In genomic region chr11:85311645-85312490, GRCm38 (mm10) we compare ENCODE assay signal across 8 mouse cellular contexts. TPM values are rescaled to one million over a fixed set of nuclear protein-coding genes. Genes with fewer than 3 reads are reported as not detected.
A peak's percentile ranks its signal among the peaks of the same experiment; 100 is the strongest.
DNase-seq lines count a peak whose midpoint lies in the region; ATAC-seq and TF ChIP-seq lines count a peak whose summit lies in the region.

No protein-coding gene starts in this region.

- dilution Hi-C loops in CH12.LX (cut with MboI; ENCODE audit: extremely low pct_ligation_motif_present, extremely low pct_unique_long_range_greater_than_20kb, low sequenced_read_pairs), result no loop called here

- DNase-seq in CH12.LX (ENCODE audit: extremely low read depth), result peak; percentile 74
- peak; percentile 91 for DNase-seq in brain, adult 2 months (ENCODE audit: low read depth, low spot score)
- peak; percentile 62 for DNase-seq in testis, postnatal 10 days (ENCODE audit: low spot score)

- peak overlapping the region; percentile 68 for H3K27ac ChIP-seq in CH12.LX (ENCODE audit: insufficient read depth, low read depth)
- H3K27ac ChIP-seq in embryonic fibroblast, embryonic 13.5 days (ENCODE audit: insufficient read depth, low read length), result peak overlapping the region; percentile 91
- H3K27ac ChIP-seq in heart, embryonic 13.5 days (replicated peaks), result peak overlapping the region; percentile 95
- H3K27ac ChIP-seq in kidney, embryonic 16.5 days (ENCODE audit: low read length), result peak overlapping the region; percentile 93
- peak overlapping the region; percentile 96 for H3K27ac ChIP-seq in liver, embryonic 15.5 days (replicated peaks)
- peak overlapping the region; percentile 89 for H3K27ac ChIP-seq in neural tube, embryonic 12.5 days

- H3K79me2 ChIP-seq in CH12.LX (replicated peaks; ENCODE audit: control insufficient read depth, extremely low read depth, insufficient read depth, poor library complexity, severe bottlenecking), result peaks cover 43% of the 10 kb centered on the region

- in situ Hi-C loops in CH12.LX (cut with MboI; ENCODE audit: low pct_ligation_motif_present, low pct_unique_long_range_greater_than_20kb, low sequenced_read_pairs), result no loop called here

- TF ChIP-seq CTCF in CH12.LX (conservative IDR thresholded peaks at IDR 0.05 in 1 of 2, IDR thresholded peaks at IDR 0.05 in 1 of 2; ENCODE audit: low read depth in 2 of 2, low read length in 2 of 2), result peak; percentile 9 to 68; a peak in 2 of 4 replicates
- no peak for TF ChIP-seq CTCF in embryonic fibroblast, embryonic 13.5 days (IDR thresholded peaks at IDR 0.05; ENCODE audit: borderline replicate concordance, insufficient read depth, low read length)

- TF ChIP-seq POLR2A in CH12.LX (IDR thresholded peaks at IDR 0.05; ENCODE audit: low read depth, low read length), result no peak
- no peak for TF ChIP-seq POLR2A in embryonic fibroblast, embryonic 13.5 days (IDR thresholded peaks at IDR 0.05; ENCODE audit: low read depth, low read length)

- H3K9me3 ChIP-seq in CH12.LX (replicated peaks; ENCODE audit: low read length), result peaks cover 3% of the 10 kb centered on the region
- H3K9me3 ChIP-seq in heart, embryonic 13.5 days, result no peaks in the 10 kb centered on the region
- H3K9me3 ChIP-seq in kidney, embryonic 16.5 days (ENCODE audit: low read length), result no peaks in the 10 kb centered on the region
- no peaks in the 10 kb centered on the region for H3K9me3 ChIP-seq in liver, embryonic 15.5 days (replicated peaks)
- H3K9me3 ChIP-seq in neural tube, embryonic 12.5 days, result no peaks in the 10 kb centered on the region

- H3K27me3 ChIP-seq in CH12.LX (replicated peaks), result no peaks in the 10 kb centered on the region
- H3K27me3 ChIP-seq in heart, embryonic 13.5 days (replicated peaks), result no peaks in the 10 kb centered on the region
- no peaks in the 10 kb centered on the region for H3K27me3 ChIP-seq in kidney, embryonic 16.5 days (ENCODE audit: insufficient read depth, low read length)
- no peaks in the 10 kb centered on the region for H3K27me3 ChIP-seq in liver, embryonic 15.5 days
- no peaks in the 10 kb centered on the region for H3K27me3 ChIP-seq in neural tube, embryonic 12.5 days (replicated peaks)

- ATAC-seq in heart, embryonic 13.5 days (ENCODE audit: extremely low read depth, insufficient number of reproducible peaks, low FRiP score, low TSS enrichment), result 0 out of 2 replicates have a peak, but pooled peaks have one; percentile 7
- ATAC-seq in kidney, embryonic 16.5 days (ENCODE audit: low FRiP score, low TSS enrichment), result peak; percentile 32; the same call in 1 of the 2 replicates
- peak; percentile 20 for ATAC-seq in liver, embryonic 15.5 days (ENCODE audit: insufficient read depth)
- peak; percentile 63 for ATAC-seq in neural tube, embryonic 12.5 days (ENCODE audit: low FRiP score, low read depth)

- peak overlapping the region; percentile 62 to 94 (median 70) for H3K4me3 ChIP-seq in CH12.LX (replicated peaks in 1 of 3; ENCODE audit: low read depth in 2 of 3, low read length in 2 of 3, poor library complexity in 1 of 3)
- peak overlapping the region; percentile 74 for H3K4me3 ChIP-seq in embryonic fibroblast, embryonic 13.5 days (ENCODE audit: insufficient read depth, low read length)
- peak overlapping the region; percentile 97 for H3K4me3 ChIP-seq in heart, embryonic 13.5 days
- H3K4me3 ChIP-seq in kidney, embryonic 16.5 days (ENCODE audit: low read length), result peak overlapping the region; percentile 96
- peak overlapping the region; percentile 99 for H3K4me3 ChIP-seq in liver, embryonic 15.5 days (replicated peaks)
- H3K4me3 ChIP-seq in neural tube, embryonic 12.5 days, result peak overlapping the region; percentile 94

- 0% methylated on average over 56 of the region's 56 CpGs for WGBS in heart, embryonic 13.5 days
- WGBS in kidney, embryonic 16.5 days, result 0% methylated on average over 56 of the region's 56 CpGs
- WGBS in liver, embryonic 15.5 days (ENCODE audit: insufficient replicate concordance), result under 1% methylated on average over 56 of the region's 56 CpGs
- WGBS in neural tube, embryonic 12.5 days, result under 1% methylated on average over 50 of the region's 56 CpGs

- peaks cover 4 to 21% of the 10 kb centered on the region in 2 experiments for H3K36me3 ChIP-seq in CH12.LX (replicated peaks in 1 of 2; ENCODE audit: control insufficient read depth in 1 of 2, insufficient read depth in 1 of 2, low read length in 1 of 2)
- peaks cover 18% of the 10 kb centered on the region for H3K36me3 ChIP-seq in heart, embryonic 13.5 days
- H3K36me3 ChIP-seq in kidney, embryonic 16.5 days (ENCODE audit: insufficient read depth, low read length), result peaks cover 4% of the 10 kb centered on the region; the same call in 1 of the 2 replicates
- H3K36me3 ChIP-seq in liver, embryonic 15.5 days (replicated peaks), result peaks cover 27% of the 10 kb centered on the region
- H3K36me3 ChIP-seq in neural tube, embryonic 12.5 days, result peaks cover 8% of the 10 kb centered on the region

- H3K4me1 ChIP-seq in CH12.LX (ENCODE audit: control insufficient read depth in 1 of 2, insufficient read depth in 2 of 2), result peaks cover 4 to 33% of the 10 kb centered on the region in 2 experiments; a peak in 2 of 4 replicates
- H3K4me1 ChIP-seq in embryonic fibroblast, embryonic 13.5 days (ENCODE audit: control insufficient read depth, insufficient read depth, low read length), result no peaks in the 10 kb centered on the region; the same call in 1 of the 2 replicates
- peaks cover 24% of the 10 kb centered on the region for H3K4me1 ChIP-seq in heart, embryonic 13.5 days
- H3K4me1 ChIP-seq in kidney, embryonic 16.5 days (ENCODE audit: insufficient read depth, low read length), result peaks cover 22% of the 10 kb centered on the region
- peaks cover 30% of the 10 kb centered on the region for H3K4me1 ChIP-seq in liver, embryonic 15.5 days (replicated peaks)
- peaks cover 16% of the 10 kb centered on the region for H3K4me1 ChIP-seq in neural tube, embryonic 12.5 days

- H3K4me2 ChIP-seq in CH12.LX (ENCODE audit: insufficient read depth, low read depth, poor library complexity, severe bottlenecking), result peak overlapping the region; percentile 52
- H3K4me2 ChIP-seq in heart, embryonic 13.5 days, result peak overlapping the region; percentile 94
- peak overlapping the region; percentile 89 for H3K4me2 ChIP-seq in kidney, embryonic 16.5 days (replicated peaks; ENCODE audit: low read depth, low read length)
- peak overlapping the region; percentile 85 for H3K4me2 ChIP-seq in liver, embryonic 15.5 days
- peak overlapping the region; percentile 86 for H3K4me2 ChIP-seq in neural tube, embryonic 12.5 days (replicated peaks)

- TF ChIP-seq EP300 in CH12.LX (IDR thresholded peaks at IDR 0.05; ENCODE audit: low read length), result no peak

- peak overlapping the region; percentile 73 for H3K9ac ChIP-seq in CH12.LX (ENCODE audit: insufficient read depth, low read depth)
- H3K9ac ChIP-seq in heart, embryonic 13.5 days, result peak overlapping the region; percentile 98
- H3K9ac ChIP-seq in kidney, embryonic 16.5 days (replicated peaks; ENCODE audit: low read length), result peak overlapping the region; percentile 93
- peak overlapping the region; percentile 97 for H3K9ac ChIP-seq in liver, embryonic 15.5 days
- peak overlapping the region; percentile 94 for H3K9ac ChIP-seq in neural tube, embryonic 12.5 days

- TF ChIP-seq RAD21 in CH12.LX (IDR thresholded peaks at IDR 0.05; ENCODE audit: low read depth, low read length), result peak; percentile 18; the same call in 1 of the 2 replicates

TF ChIP-seq in CH12.LX, 34 proteins besides CTCF, POLR2A, EP300 and RAD21 (continues in another document):
- 0 out of 2 replicates have a peak, but pooled peaks have one; percentile 38 for TF ChIP-seq ZNF384 (IDR thresholded peaks at IDR 0.05; ENCODE audit: low read depth, low read length)
- peak; percentile 29 for TF ChIP-seq SIN3A (IDR thresholded peaks at IDR 0.05; ENCODE audit: low read length)
- TF ChIP-seq MYC (IDR thresholded peaks at IDR 0.05; ENCODE audit: low read depth, low read length), result peak; percentile 40
- TF ChIP-seq TCF12 (IDR thresholded peaks at IDR 0.05; ENCODE audit: low read depth, low read length), result no peak
- TF ChIP-seq SMC3 (IDR thresholded peaks at IDR 0.05; ENCODE audit: low read depth, low read length), result peak; percentile 31; the same call in 1 of the 2 replicates
- 0 out of 2 replicates have a peak, but pooled peaks have one; percentile 74 for TF ChIP-seq UBTF (IDR thresholded peaks at IDR 0.05; ENCODE audit: low read depth, low read length)
- TF ChIP-seq ELF1 (IDR thresholded peaks at IDR 0.05; ENCODE audit: low read depth, low read length), result no peak
- TF ChIP-seq MAFK (IDR thresholded peaks at IDR 0.05; ENCODE audit: insufficient replicate concordance, low read length), result no peak
- TF ChIP-seq HCFC1 (IDR thresholded peaks at IDR 0.05; ENCODE audit: low read depth, low read length), result no peak
- TF ChIP-seq CHD1 (IDR thresholded peaks at IDR 0.05; ENCODE audit: low read depth, low read length), result no peak
- no peak for TF ChIP-seq NELFE (IDR thresholded peaks at IDR 0.05; ENCODE audit: low read depth, low read length)
- TF ChIP-seq JUN (IDR thresholded peaks at IDR 0.05; ENCODE audit: insufficient read depth, low read depth, low read length), result no peak
- no peak for TF ChIP-seq NRF1 (IDR thresholded peaks at IDR 0.05; ENCODE audit: low read depth, low read length)
- TF ChIP-seq GABPA (IDR thresholded peaks at IDR 0.05; ENCODE audit: insufficient replicate concordance, low read depth, low read length), result no peak

RNA-seq across cellular contexts. Expression of gene Ppm1d, which starts 0.8 kb away (rescaled TPM):
- 19.0 and 20.9 TPM in 2 replicates for total RNA-seq in CH12.LX (2012; rRNA removed)
- 25.1 and 26.1 TPM in 2 replicates for total RNA-seq in CH12.LX (2014; rRNA removed)
- 24.8 and 26.4 TPM in 2 replicates for polyA plus RNA-seq in CH12.LX (2012; ENCODE audit: insufficient read length, low read depth)
- polyA plus RNA-seq in embryonic fibroblast, embryonic 13.5 days (2011; ENCODE audit: insufficient read length, low read depth, missing spikeins), result 9.4 and 9.5 TPM in 2 replicates
- 12.0 and 12.7 TPM in 2 replicates for polyA plus RNA-seq in heart, embryonic 13.5 days (2015; fragmentation: Nextera tagmentation; extraction: Ambion mirVana)
- 14.5 and 17.8 TPM in 2 replicates for polyA plus RNA-seq in kidney, embryonic 16.5 days (2015; fragmentation: Nextera tagmentation; extraction: Ambion mirVana)
- 21.1 and 21.3 TPM in 2 replicates for polyA plus RNA-seq in liver, embryonic 15.5 days (2015; fragmentation: Nextera tagmentation; extraction: Ambion mirVana)
- 28.1 and 30.8 TPM in 2 replicates for polyA plus RNA-seq in neural tube, embryonic 12.5 days (2016; fragmentation: Nextera tagmentation; extraction: Ambion mirVana)

RNA-seq across cellular contexts. Expression of gene Bcas3, which starts 41.1 kb away (rescaled TPM):
- total RNA-seq in CH12.LX (2012; rRNA removed) (9.7 and 10.4 TPM in 2 replicates), CH12.LX (2014; rRNA removed) (7.7 and 8.2 TPM in 2 replicates)
- polyA plus RNA-seq in CH12.LX (2012; ENCODE audit: insufficient read length, low read depth), result 16.9 and 21.3 TPM in 2 replicates
- 17.0 and 20.6 TPM in 2 replicates for polyA plus RNA-seq in embryonic fibroblast, embryonic 13.5 days (2011; ENCODE audit: insufficient read length, low read depth, missing spikeins)
- polyA plus RNA-seq in heart, embryonic 13.5 days (2015; fragmentation: Nextera tagmentation; extraction: Ambion mirVana), result 17.4 and 18.3 TPM in 2 replicates
- 34.7 and 35.0 TPM in 2 replicates for polyA plus RNA-seq in kidney, embryonic 16.5 days (2015; fragmentation: Nextera tagmentation; extraction: Ambion mirVana)
- polyA plus RNA-seq in liver, embryonic 15.5 days (2015; fragmentation: Nextera tagmentation; extraction: Ambion mirVana), result 18.1 and 19.8 TPM in 2 replicates
- 34.5 and 38.2 TPM in 2 replicates for polyA plus RNA-seq in neural tube, embryonic 12.5 days (2016; fragmentation: Nextera tagmentation; extraction: Ambion mirVana)

Comparison
In these comparisons a context has a peak if more than half of its experiments do, and no peak if none do; other contexts are left out.
1. Peak in every context shown above with its lines: DNase-seq, ATAC-seq, H3K4me3 ChIP-seq and H3K27ac ChIP-seq.
2. ATAC-seq: peak in every context shown above with its lines; median percentile 63 in neural tube, embryonic 12.5 days; 32 in kidney, embryonic 16.5 days; 20 in liver, embryonic 15.5 days; 7 in heart, embryonic 13.5 days.